Comparison of ENCODE assay signal across 30 mouse cellular contexts in the genomic region with DNA sequence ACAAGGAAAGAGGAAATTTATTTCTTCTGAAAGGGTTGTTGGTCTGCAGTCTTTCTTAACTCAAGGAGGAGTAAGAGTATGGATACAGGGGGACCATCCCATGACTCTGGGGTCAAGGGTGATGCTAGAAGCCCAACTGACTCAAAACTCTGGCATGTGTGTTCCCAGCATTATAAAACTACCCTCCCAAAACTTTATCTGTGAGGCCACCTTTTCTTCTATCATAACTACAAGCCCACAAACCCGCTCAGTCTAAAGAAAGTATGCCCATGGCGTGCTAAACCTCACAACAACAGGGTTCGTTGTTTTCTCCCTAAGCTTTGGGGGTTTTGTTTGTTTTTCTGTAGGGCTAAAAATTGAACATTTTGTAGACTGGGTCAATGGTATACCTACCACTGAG. TPM values are rescaled to one million over a fixed set of nuclear protein-coding genes. Genes with fewer than 3 reads are reported as not detected.
A peak's percentile ranks its signal among the peaks of the same experiment; 100 is the strongest.
DNase-seq lines count a peak whose midpoint lies in the region; ATAC-seq and TF ChIP-seq lines count a peak whose summit lies in the region.
"Had no signal": no experiment of that assay in that cellular context is flagged by ENCODE, and none has a peak within 500 bp of the region (broad histone marks: within the 10 kb centered on the region; RNA-seq: fewer than 3 reads in every experiment).

No protein-coding gene starts in this region.

- H3K4me1 ChIP-seq in liver, embryonic 14.5 days (replicated peaks; ENCODE audit: control insufficient read depth in 2 of 2, insufficient read depth in 2 of 2, low read length in 1 of 2) = peaks cover 31 to 36% of the 10 kb centered on the region in 2 experiments
- H3K4me1 ChIP-seq: forebrain, embryonic 13.5 days; hindbrain, embryonic 10.5 days; hindbrain, embryonic 15.5 days; lung, embryonic 15.5 days; midbrain, embryonic 13.5 days; neural tube, embryonic 13.5 days; stomach, embryonic 15.5 days had no signal

- H3K27ac ChIP-seq in liver, embryonic 14.5 days = peak overlapping the region; percentile 81
- H3K27ac ChIP-seq: embryonic facial prominence, embryonic 13.5 days; forebrain, embryonic 13.5 days; hindbrain, embryonic 10.5 days; hindbrain, embryonic 15.5 days; lung, embryonic 15.5 days; midbrain, embryonic 13.5 days; neural tube, embryonic 13.5 days; stomach, embryonic 15.5 days had no signal

- no peaks in the 10 kb centered on the region for H3K9me3 ChIP-seq in liver, embryonic 14.5 days (ENCODE audit: control insufficient read depth, low read length)
- H3K9me3 ChIP-seq: embryonic facial prominence, embryonic 13.5 days; forebrain, embryonic 13.5 days; hindbrain, embryonic 10.5 days; hindbrain, embryonic 15.5 days; lung, embryonic 15.5 days; megakaryocyte, embryonic 14.5 days; midbrain, embryonic 13.5 days; neural tube, embryonic 13.5 days; stomach, embryonic 15.5 days had no signal

- 15% methylated on average over 3 of the region's 3 CpGs for WGBS in liver, embryonic 14.5 days (ENCODE audit: insufficient replicate concordance)

- peak; percentile 66 for DNase-seq in c-Kit-positive CD71-positive TER-119-negative erythroid progenitor cells, embryonic 14.5 days (ENCODE audit: low read depth)
- DNase-seq in liver, embryonic 14.5 days (ENCODE audit: low read depth in 3 of 3, low spot score in 3 of 3) = peak; percentile 65 to 74 (median 68)
- DNase-seq in adrenal gland, adult 2 months = no peak
- DNase-seq in Muller cell, postnatal 12 days (ENCODE audit: inconsistent ontology term) = no peak
- DNase-seq: adrenal gland, adult 8-10 months; cerebellum, adult 11-12 months; cerebellum, adult 9-11 months; gastrocnemius, postnatal 14 days; heart, postnatal 14 days; kidney, adult 11 months; kidney, postnatal 14 days; layer of hippocampus, postnatal 36 days; left cerebral cortex, postnatal 4 days; retina, postnatal 1 day; right cerebral cortex, postnatal 14 days; thymus, postnatal 14 days had no signal

- H3K27me3 ChIP-seq in liver, embryonic 14.5 days (ENCODE audit: control insufficient read depth, insufficient read depth, low read length) = no peaks in the 10 kb centered on the region
- H3K27me3 ChIP-seq: embryonic facial prominence, embryonic 13.5 days; forebrain, embryonic 13.5 days; hindbrain, embryonic 15.5 days; lung, embryonic 15.5 days; megakaryocyte, embryonic 14.5 days; midbrain, embryonic 13.5 days; neural tube, embryonic 13.5 days; stomach, embryonic 15.5 days had no signal

- peak; percentile 84 for ATAC-seq in erythroid progenitor cell, adult 5-6 weeks (replicated peaks; ENCODE audit: low FRiP score, poor library complexity, severe bottlenecking)
- ATAC-seq in liver, embryonic 14.5 days (ENCODE audit: insufficient read depth) = peak; percentile 80
- peak; percentile 86 for ATAC-seq in megakaryocyte-erythroid progenitor cell, adult 5-6 weeks (replicated peaks; ENCODE audit: low FRiP score, low TSS enrichment, poor library complexity, severe bottlenecking)
- ATAC-seq in CD4-positive, CD25-positive, alpha-beta regulatory T cell, adult 4 months = no peak
- ATAC-seq: activated CD4-positive, CD25-positive, alpha-beta regulatory T cell, adult 4 months; forebrain, embryonic 13.5 days; inflammation-experienced regulatory T-cells, adult 6 months; midbrain, embryonic 13.5 days had no signal

- peak overlapping the region in 1 of 2 experiments; percentile 26; a peak in 2 of 4 replicates for H3K4me3 ChIP-seq in liver, embryonic 14.5 days (ENCODE audit: insufficient read depth in 1 of 2, low read depth in 2 of 2, low read length in 2 of 2)
- H3K4me3 ChIP-seq: embryonic facial prominence, embryonic 13.5 days; forebrain, embryonic 13.5 days; hindbrain, embryonic 10.5 days; hindbrain, embryonic 15.5 days; lung, embryonic 15.5 days; megakaryocyte, embryonic 14.5 days; midbrain, embryonic 13.5 days; neural tube, embryonic 13.5 days; stomach, embryonic 15.5 days had no signal

- peak overlapping the region; percentile 59 for H3K9ac ChIP-seq in liver, embryonic 14.5 days (replicated peaks)
- H3K9ac ChIP-seq: embryonic facial prominence, embryonic 13.5 days; forebrain, embryonic 13.5 days; hindbrain, embryonic 15.5 days; lung, embryonic 15.5 days; midbrain, embryonic 13.5 days; neural tube, embryonic 13.5 days; stomach, embryonic 15.5 days had no signal

- TF ChIP-seq EP300 in liver, embryonic 14.5 days (IDR thresholded peaks at IDR 0.05; ENCODE audit: low read depth) = peak; percentile 82

- H3K4me2 ChIP-seq in liver, embryonic 14.5 days (ENCODE audit: low read depth) = peak overlapping the region; percentile 68
- H3K4me2 ChIP-seq: embryonic facial prominence, embryonic 13.5 days; forebrain, embryonic 13.5 days; hindbrain, embryonic 15.5 days; lung, embryonic 15.5 days; midbrain, embryonic 13.5 days; neural tube, embryonic 13.5 days; stomach, embryonic 15.5 days had no signal

- TF ChIP-seq CTCF in liver, embryonic 14.5 days (IDR thresholded peaks at IDR 0.05; ENCODE audit: low read depth) = no peak

- H3K36me3 ChIP-seq in liver, embryonic 14.5 days (replicated peaks; ENCODE audit: control insufficient read depth, insufficient read depth, low read depth) = peaks cover 42% of the 10 kb centered on the region
- H3K36me3 ChIP-seq: embryonic facial prominence, embryonic 13.5 days; lung, embryonic 15.5 days had no signal

RNA-seq across cellular contexts. Expression of a gene that starts 23.3 kb away (rescaled TPM):
- total RNA-seq in erythroid progenitor cell, adult 5-6 weeks (2015; ENCODE audit: low replicate concordance) = 516 and 530 TPM in 2 replicates
- total RNA-seq in erythroid progenitor cell, adult 5-6 weeks (2017; ENCODE audit: low replicate concordance) = 444 and 512 TPM in 2 replicates
- 29.0 and 36.1 TPM in 2 replicates for polyA plus RNA-seq in liver, embryonic 14.5 days (2012; rRNA removed)
- 29.3 and 32.5 TPM in 2 replicates for polyA plus RNA-seq in liver, embryonic 14.5 days (2014; fragmentation: Nextera tagmentation; extraction: Ambion mirVana)
- total RNA-seq in megakaryocyte-erythroid progenitor cell, adult 5-6 weeks (2014; fragmentation: Nextera tagmentation) = 56.7 and 85.2 TPM in 2 replicates
- total RNA-seq in megakaryocyte-erythroid progenitor cell, adult 5-6 weeks (2017) = 46.2 and 50.6 TPM in 2 replicates
- 10 to 100 TPM; 16.8 to 17.3 TPM for total RNA-seq in adrenal gland, adult 2 months (2021)
- polyA plus RNA-seq in adrenal gland, adult 2 months (2012; rRNA removed) = 2.6 and 2.7 TPM in 2 replicates
- polyA plus RNA-seq in CD4-positive, CD25-positive, alpha-beta regulatory T cell, adult 4 months (2017; shearing (Covaris generic)) = 10 to 100 TPM; 22.1 to 25.3 TPM

Comparison
In these comparisons a context has a peak if more than half of its experiments do, and no peak if none do; other contexts are left out.
1. DNase-seq: peak in c-Kit-positive CD71-positive TER-119-negative erythroid progenitor cells, embryonic 14.5 days (single experiment) and liver, embryonic 14.5 days (3 of 3); none in adrenal gland, adult 2 months (single experiment) and Muller cell, postnatal 12 days (single experiment).
2. RNA of a gene that starts 23.3 kb away (total RNA-seq): 444 to 530 TPM in erythroid progenitor cell, adult 5-6 weeks; 46.2 to 85.2 TPM in megakaryocyte-erythroid progenitor cell, adult 5-6 weeks and 16.8 to 17.3 TPM in adrenal gland, adult 2 months; every median in the first group is over 4 times any median in the second.